Mouse (Mus musculus) heart, adult 2 months (tissue): ENCODE measurements at regions not wholly inside any gene's neighbourhood (a gene's known extent, or its start where the extent isn't known, plus 50 kb on each side); places are given as distances from the start of the nearest gene placed in this dataset.

Experiments used
- CTCF ChIP-seq: fragments of 200-600 bp; IDR thresholded peaks from 2 replicates; pipeline ENCODE4 v1.8.1; 2022; ENCODE audit warnings: antibody characterized with exemption, mild to moderate bottlenecking, moderate library complexity
- POLR2A ChIP-seq: fragments of 200-500 bp; IDR thresholded peaks from 2 replicates; pipeline ENCODE4 v1.6.1; 2011; ENCODE audit warnings: mild to moderate bottlenecking, low read depth, low read length, control low read depth; ENCODE audit not compliant: insufficient read depth

DNA sequence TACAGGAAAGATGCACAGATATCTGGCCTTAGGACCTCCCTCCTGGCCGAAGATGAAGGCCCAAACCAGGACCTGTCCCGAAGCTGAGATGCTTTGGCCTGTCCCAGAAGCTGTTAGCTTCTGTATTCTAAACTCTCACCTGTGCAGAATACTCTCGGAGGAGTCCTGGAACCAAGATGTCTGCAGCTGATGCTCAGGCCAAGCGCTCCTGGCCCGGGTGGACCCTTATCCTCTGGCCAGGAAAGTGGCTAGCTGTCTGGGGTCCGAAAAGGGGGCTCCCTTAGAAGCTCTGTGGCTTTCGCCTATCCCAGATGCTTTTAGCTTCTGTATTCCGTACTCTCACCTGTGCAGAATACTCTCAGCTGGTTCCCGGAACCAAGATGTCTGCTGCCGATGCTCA is 236.2 kb downstream of the Ipmk start:
- TF ChIP-seq CTCF (no peak), POLR2A (no peak)
